Mouse (Mus musculus) large intestine, adult 2 months (tissue): ENCODE data around the gene Rap1a. TPM values are rescaled to one million over a fixed set of nuclear protein-coding genes. Genes with fewer than 3 reads are reported as not detected.

Experiments used
- DNase-seq: peaks from one replicate; pipeline ENCODE4 v3.0.0-alpha.2; 2012; ENCODE audit warnings: low read depth, low spot score
- WGBS: fragments of 180-500 bp; shearing (Covaris S2); methylation state at CpG from one replicate; pipeline ENCODE4 v1.1.7; 2018; 5-methylcytosine and 5-hydroxymethylcytosine counted together
- polyA plus RNA-seq: library from polyadenylated mRNA; depleted of rRNA; stranded (reverse); fragments of >200 nt; gene quantifications from 2 replicates; pipeline ENCODE4 v1.2.3, GENCODE M21; 2012; rRNA removed

Gene Rap1a
- 10.6 and 11.2 TPM in 2 replicates for polyA plus RNA-seq

GRCm38 (mm10) chr3:105801191-105802166, at the start of gene Rap1a:
Rap1a (minus strand) TSS chr3:105801336.
- WGBS, result 11% methylated on average over 47 of the region's 50 CpGs

GRCm38 (mm10) chr3:105846294-105847069, 45.3 kb upstream of the Rap1a start:
- 18% methylated on average over 7 of the region's 7 CpGs for WGBS
- DNase-seq, result peak; percentile 58

More at GRCm38 (mm10) chr3:105801191-105802166, at the start of gene Rap1a:
- peak; percentile 40 for DNase-seq

- WGBS, result 85% methylated on average over 4 of the region's 4 CpGs
Observed at GRCm38 (mm10) chr3:105839836-105840235, 38.7 kb upstream of the Rap1a start.

GRCm38 (mm10) chr3:105838655-105839054, 37.5 kb upstream of the Rap1a start:
- WGBS, result 84% methylated on average over 3 of the region's 3 CpGs
- DNase-seq, result no peak

More at GRCm38 (mm10) chr3:105839836-105840235, 38.7 kb upstream of the Rap1a start:
- no peak for DNase-seq

- no peak for DNase-seq
- 87% methylated on average over 3 of the region's 3 CpGs for WGBS
Observed at GRCm38 (mm10) chr3:105836883-105837282, 35.7 kb upstream of the Rap1a start.

- WGBS, result 79% methylated on average over 3 of the region's 3 CpGs
- no peak for DNase-seq
Observed at GRCm38 (mm10) chr3:105835875-105836274, 34.7 kb upstream of the Rap1a start.

- 71% methylated on average over 3 of the region's 3 CpGs for WGBS
- DNase-seq, result no peak
Observed at GRCm38 (mm10) chr3:105831584-105831983, 30.4 kb upstream of the Rap1a start.

- no peak for DNase-seq
- 33% methylated on average over 7 of the region's 7 CpGs for WGBS
Observed at GRCm38 (mm10) chr3:105825501-105826161, 24.5 kb upstream of the Rap1a start.

GRCm38 (mm10) chr3:105824704-105825103, 23.6 kb upstream of the Rap1a start:
- no peak for DNase-seq
- WGBS, result 64% methylated on average over 2 of the region's 2 CpGs

- no peak for DNase-seq
- 73% methylated on average over 5 of the region's 5 CpGs for WGBS
Observed at GRCm38 (mm10) chr3:105824103-105824502, 23.0 kb upstream of the Rap1a start.

GRCm38 (mm10) chr3:105823609-105824008, 22.5 kb upstream of the Rap1a start:
- DNase-seq, result no peak

GRCm38 (mm10) chr3:105821504-105821903, 20.4 kb upstream of the Rap1a start:
- WGBS, result 84% methylated on average over 3 of the region's 3 CpGs
- no peak for DNase-seq

GRCm38 (mm10) chr3:105820272-105820671, 19.1 kb upstream of the Rap1a start:
- 71% methylated on average over 3 of the region's 3 CpGs for WGBS
- no peak for DNase-seq

GRCm38 (mm10) chr3:105818130-105819004, 17.2 kb upstream of the Rap1a start:
- no peak for DNase-seq
- 57% methylated on average over 6 of the region's 6 CpGs for WGBS

GRCm38 (mm10) chr3:105816089-105816488, 15.0 kb upstream of the Rap1a start:
- no peak for DNase-seq
- WGBS, result 63% methylated on average over 8 of the region's 8 CpGs

GRCm38 (mm10) chr3:105815236-105815904, 14.2 kb upstream of the Rap1a start:
- DNase-seq, result no peak
- WGBS, result 61% methylated on average over 10 of the region's 10 CpGs

- DNase-seq, result no peak
- WGBS, result 91% methylated on average over 2 of the region's 2 CpGs
Observed at GRCm38 (mm10) chr3:105811146-105811545, 10.0 kb upstream of the Rap1a start.
